Mouse (Mus musculus): ENCODE data around the gene Rpl36al. TPM values are rescaled to one million over a fixed set of nuclear protein-coding genes. Genes with fewer than 3 reads are reported as not detected.

The Rpl36al gene
- polyA plus RNA-seq, 1 experiment from 2014 or later = 471 TPM

DNA sequence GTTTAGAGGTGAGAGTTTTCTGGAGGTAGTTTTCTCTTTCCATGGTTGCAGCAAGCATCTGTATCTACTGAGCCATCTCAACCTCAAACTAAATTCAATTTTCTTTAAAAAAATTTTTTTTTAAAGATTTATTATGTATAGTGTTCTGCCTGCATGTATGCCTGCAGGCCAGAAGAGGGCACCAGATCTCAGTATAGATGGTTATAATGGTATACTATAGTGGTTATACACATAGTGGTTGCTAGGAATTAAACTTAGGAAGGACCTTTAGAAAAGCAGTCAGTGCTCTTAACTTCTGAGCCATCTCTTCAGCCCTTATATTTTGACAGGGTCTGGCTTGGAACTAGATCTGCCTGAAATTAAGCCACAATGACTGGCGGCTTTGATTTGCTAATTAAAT, 6.6 kb upstream of the Rpl36al start:
- ATAC-seq (ENCODE audit: extremely low read depth, insufficient number of reproducible peaks, low FRiP score, low TSS enrichment) = no peak
- no peak overlapping the region for H3K9ac ChIP-seq
- no peak overlapping the region for H3K4me3 ChIP-seq
- no peak overlapping the region for H3K4me2 ChIP-seq
- WGBS = 98% methylated on average over 1 of the region's 1 CpGs
- H3K9me3 ChIP-seq = no peaks in the 10 kb centered on the region
- H3K4me1 ChIP-seq = peaks cover 16% of the 10 kb centered on the region
- H3K27me3 ChIP-seq (replicated peaks) = no peaks in the 10 kb centered on the region
- H3K36me3 ChIP-seq = peaks cover 60% of the 10 kb centered on the region
- H3K27ac ChIP-seq (replicated peaks) = peak overlapping the region; percentile 50; the same call in 1 of the 2 replicates

DNA sequence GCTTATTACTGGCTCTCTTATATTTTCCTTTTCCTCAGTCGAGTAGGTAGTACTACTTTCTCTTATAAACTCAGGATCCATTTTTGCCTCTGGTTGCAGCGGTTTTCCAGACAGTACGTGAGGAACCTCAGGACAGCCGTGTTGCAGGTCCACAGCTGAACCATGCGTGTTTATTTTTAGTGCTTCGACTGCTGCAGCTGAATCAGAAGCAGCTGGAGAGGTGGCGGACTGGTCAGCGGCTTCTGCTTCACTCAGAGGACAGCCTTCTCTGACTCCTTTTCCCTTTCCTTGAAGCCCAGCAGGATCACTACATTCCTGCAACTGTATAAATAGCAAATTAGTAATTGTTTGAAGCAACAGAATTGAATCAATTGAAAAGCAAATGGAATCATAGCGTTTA, 6.2 kb upstream of the Rpl36al start:
- Histone ChIP-seq H3K4me3 (no peak overlapping the region), H3K36me3 (peaks cover 61% of the 10 kb centered on the region), H3K27ac (replicated peaks) (peak overlapping the region; percentile 50), H3K4me1 (peaks cover 17% of the 10 kb centered on the region), H3K9me3 (no peaks in the 10 kb centered on the region), H3K9ac (no peak overlapping the region), H3K4me2 (no peak overlapping the region), H3K27me3 (replicated peaks) (no peaks in the 10 kb centered on the region)
- no peak for ATAC-seq (ENCODE audit: extremely low read depth, insufficient number of reproducible peaks, low FRiP score, low TSS enrichment)
- 68% methylated on average over 9 of the region's 9 CpGs for WGBS

- 0 out of 2 replicates have a peak overlapping the region, but pooled peaks have one; percentile 1 for H3K4me3 ChIP-seq
- H3K9me3 ChIP-seq = no peaks in the 10 kb centered on the region
- H3K36me3 ChIP-seq = peaks cover 51% of the 10 kb centered on the region
- no peaks in the 10 kb centered on the region for H3K27me3 ChIP-seq (replicated peaks)
- peak overlapping the region; percentile 47; the same call in 1 of the 2 replicates for H3K9ac ChIP-seq
- peak overlapping the region; percentile 36 for H3K4me2 ChIP-seq
- no peak overlapping the region for H3K27ac ChIP-seq (replicated peaks)
- WGBS = 68% methylated on average over 5 of the region's 5 CpGs
- ATAC-seq (ENCODE audit: extremely low read depth, insufficient number of reproducible peaks, low FRiP score, low TSS enrichment) = no peak
- H3K4me1 ChIP-seq = peaks cover 25% of the 10 kb centered on the region
Observed at GRCm38 (mm10) chr12:69186811-69187471, 3.1 kb upstream of the Rpl36al start.

GRCm38 (mm10) chr12:69185371-69185770, 1.5 kb upstream of the Rpl36al start:
- Histone ChIP-seq H3K4me1 (peaks cover 25% of the 10 kb centered on the region), H3K4me3 (peak overlapping the region; percentile 84), H3K36me3 (peaks cover 49% of the 10 kb centered on the region), H3K9ac (peak overlapping the region; percentile 94), H3K27me3 (replicated peaks) (no peaks in the 10 kb centered on the region), H3K9me3 (no peaks in the 10 kb centered on the region), H3K4me2 (peak overlapping the region; percentile 90), H3K27ac (replicated peaks) (peak overlapping the region; percentile 91; the same call in 1 of the 2 replicates)
- WGBS = 67% methylated on average over 7 of the region's 7 CpGs
- no peak for ATAC-seq (ENCODE audit: extremely low read depth, insufficient number of reproducible peaks, low FRiP score, low TSS enrichment)

DNA sequence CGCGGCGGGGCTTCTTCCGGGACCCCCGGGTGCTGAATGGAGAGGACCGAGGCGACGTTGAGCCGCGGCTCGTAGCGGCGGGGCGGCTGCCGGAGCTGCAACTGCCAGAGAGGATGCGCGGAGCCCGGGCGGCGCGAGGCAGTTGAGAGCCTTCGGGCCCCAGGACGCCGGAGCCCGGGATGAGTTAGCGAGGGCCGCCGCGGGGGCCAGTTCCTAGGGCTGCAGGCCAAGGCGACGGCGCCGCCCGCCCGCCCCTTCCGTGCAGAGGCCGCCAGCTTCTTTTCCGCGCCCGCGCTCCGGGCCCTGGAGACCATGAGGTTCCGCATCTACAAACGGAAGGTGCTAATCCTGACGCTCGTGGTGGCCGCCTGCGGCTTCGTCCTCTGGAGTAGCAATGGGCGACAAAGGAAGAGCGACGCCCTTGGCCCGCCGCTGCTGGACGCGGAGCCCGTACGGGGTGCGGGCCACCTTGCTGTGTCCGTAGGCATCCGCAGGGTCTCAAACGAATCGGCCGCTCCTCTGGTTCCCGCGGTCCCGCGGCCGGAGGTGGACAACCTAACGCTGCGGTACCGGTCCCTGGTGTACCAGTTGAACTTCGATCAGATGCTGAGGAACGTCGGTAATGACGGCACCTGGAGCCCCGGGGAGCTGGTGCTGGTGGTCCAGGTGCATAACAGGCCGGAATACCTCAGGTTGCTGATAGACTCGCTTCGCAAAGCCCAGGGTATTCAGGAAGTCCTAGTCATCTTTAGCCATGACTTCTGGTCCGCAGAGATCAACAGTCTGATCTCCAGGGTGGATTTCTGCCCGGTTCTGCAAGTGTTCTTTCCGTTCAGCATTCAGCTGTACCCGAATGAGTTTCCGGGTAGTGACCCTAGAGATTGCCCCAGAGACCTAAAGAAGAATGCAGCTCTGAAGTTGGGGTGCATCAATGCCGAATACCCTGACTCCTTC, 736 bp upstream of the Rpl36al start:
- Histone ChIP-seq H3K4me3 (peak overlapping the region; percentile 84), H3K36me3 (peaks cover 42% of the 10 kb centered on the region), H3K27ac (replicated peaks) (peak overlapping the region; percentile 91), H3K9ac (peak overlapping the region; percentile 94), H3K4me2 (peak overlapping the region; percentile 90), H3K9me3 (no peaks in the 10 kb centered on the region), H3K4me1 (peaks cover 25% of the 10 kb centered on the region), H3K27me3 (replicated peaks) (no peaks in the 10 kb centered on the region)
- 2% methylated on average over 86 of the region's 86 CpGs for WGBS
- peak; percentile 53 for ATAC-seq (ENCODE audit: extremely low read depth, insufficient number of reproducible peaks, low FRiP score, low TSS enrichment)

- Histone ChIP-seq H3K4me1 (peaks cover 19% of the 10 kb centered on the region), H3K9ac (no peak overlapping the region), H3K27ac (replicated peaks) (no peak overlapping the region), H3K9me3 (no peaks in the 10 kb centered on the region), H3K4me3 (no peak overlapping the region), H3K4me2 (no peak overlapping the region), H3K27me3 (replicated peaks) (no peaks in the 10 kb centered on the region), H3K36me3 (peaks cover 30% of the 10 kb centered on the region)
- ATAC-seq (ENCODE audit: extremely low read depth, insufficient number of reproducible peaks, low FRiP score, low TSS enrichment) = no peak
- WGBS = 90% methylated on average over 4 of the region's 4 CpGs
Observed at GRCm38 (mm10) chr12:69181800-69182199, 2.1 kb downstream of the Rpl36al start.

- Histone ChIP-seq H3K4me1 (peaks cover 4% of the 10 kb centered on the region; the same call in 1 of the 2 replicates), H3K4me2 (no peak overlapping the region), H3K4me3 (no peak overlapping the region), H3K9ac (no peak overlapping the region), H3K27me3 (replicated peaks) (no peaks in the 10 kb centered on the region), H3K9me3 (no peaks in the 10 kb centered on the region), H3K36me3 (peaks cover 45% of the 10 kb centered on the region), H3K27ac (replicated peaks) (no peak overlapping the region)
- WGBS = 66% methylated on average over 12 of the region's 12 CpGs
- no peak for ATAC-seq (ENCODE audit: extremely low read depth, insufficient number of reproducible peaks, low FRiP score, low TSS enrichment)
Observed at GRCm38 (mm10) chr12:69179371-69179770, 4.5 kb downstream of the Rpl36al start.

DNA sequence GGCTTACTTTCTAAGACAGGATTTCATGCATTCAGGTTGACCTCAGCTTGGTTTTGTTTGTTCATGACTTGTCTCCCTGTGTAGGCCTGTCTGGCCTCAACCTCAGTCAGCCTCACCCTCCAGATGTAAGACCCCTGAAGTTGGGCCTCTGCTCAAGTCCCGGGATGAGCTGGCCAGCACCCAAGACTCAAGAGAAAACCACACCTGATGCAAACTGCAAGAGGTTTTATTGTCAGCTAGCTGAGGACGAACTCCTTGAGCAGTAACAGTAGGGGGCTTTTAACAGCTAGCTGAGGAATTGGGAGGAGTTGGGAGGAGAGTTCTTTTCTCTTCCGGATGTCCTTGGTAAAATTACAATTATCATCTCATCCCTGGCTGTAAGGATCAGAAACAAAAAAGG, 6.4 kb downstream of the Rpl36al start:
- Histone ChIP-seq H3K27ac (replicated peaks) (no peak overlapping the region), H3K4me2 (no peak overlapping the region), H3K4me3 (no peak overlapping the region), H3K4me1 (no peaks in the 10 kb centered on the region), H3K9me3 (no peaks in the 10 kb centered on the region), H3K9ac (no peak overlapping the region), H3K27me3 (replicated peaks) (no peaks in the 10 kb centered on the region), H3K36me3 (peaks cover 57% of the 10 kb centered on the region)
- WGBS = 86% methylated on average over 3 of the region's 3 CpGs
- ATAC-seq (ENCODE audit: extremely low read depth, insufficient number of reproducible peaks, low FRiP score, low TSS enrichment) = no peak

DNA sequence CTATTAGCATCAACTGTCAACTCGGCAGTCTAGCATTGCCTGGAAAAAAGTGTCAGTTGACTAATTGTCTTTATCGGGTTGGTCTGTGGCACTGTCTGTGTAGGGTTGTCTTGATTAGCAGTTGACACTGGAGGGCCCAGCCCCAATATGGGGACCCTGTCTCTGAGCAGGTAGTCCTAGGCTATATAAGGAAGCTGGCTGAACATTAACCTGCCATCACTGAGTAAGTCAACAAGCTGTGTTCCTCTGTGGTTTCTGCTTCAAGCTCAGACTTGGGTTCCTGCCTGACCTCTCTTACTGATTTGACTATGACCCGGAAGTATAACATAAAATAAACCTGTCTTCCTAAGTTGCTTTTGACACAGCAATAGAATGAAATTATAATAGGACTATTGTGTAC, 7.9 kb downstream of the Rpl36al start:
- Histone ChIP-seq H3K4me2 (no peak overlapping the region), H3K27ac (replicated peaks) (no peak overlapping the region), H3K27me3 (replicated peaks) (no peaks in the 10 kb centered on the region), H3K4me1 (no peaks in the 10 kb centered on the region), H3K4me3 (no peak overlapping the region), H3K9me3 (no peaks in the 10 kb centered on the region), H3K36me3 (peaks cover 53% of the 10 kb centered on the region), H3K9ac (no peak overlapping the region)
- WGBS = 82% methylated on average over 3 of the region's 3 CpGs
- ATAC-seq (ENCODE audit: extremely low read depth, insufficient number of reproducible peaks, low FRiP score, low TSS enrichment) = no peak

GRCm38 (mm10) chr12:69171307-69171706, 12.6 kb downstream of the Rpl36al start:
- Histone ChIP-seq H3K4me1 (peaks cover 17% of the 10 kb centered on the region), H3K9ac (no peak overlapping the region), H3K36me3 (peaks cover 38% of the 10 kb centered on the region), H3K4me2 (no peak overlapping the region), H3K27ac (replicated peaks) (no peak overlapping the region), H3K9me3 (no peaks in the 10 kb centered on the region), H3K4me3 (no peak overlapping the region), H3K27me3 (replicated peaks) (no peaks in the 10 kb centered on the region)
- no peak for ATAC-seq (ENCODE audit: extremely low read depth, insufficient number of reproducible peaks, low FRiP score, low TSS enrichment)
- WGBS = 95% methylated on average over 2 of the region's 2 CpGs

DNA sequence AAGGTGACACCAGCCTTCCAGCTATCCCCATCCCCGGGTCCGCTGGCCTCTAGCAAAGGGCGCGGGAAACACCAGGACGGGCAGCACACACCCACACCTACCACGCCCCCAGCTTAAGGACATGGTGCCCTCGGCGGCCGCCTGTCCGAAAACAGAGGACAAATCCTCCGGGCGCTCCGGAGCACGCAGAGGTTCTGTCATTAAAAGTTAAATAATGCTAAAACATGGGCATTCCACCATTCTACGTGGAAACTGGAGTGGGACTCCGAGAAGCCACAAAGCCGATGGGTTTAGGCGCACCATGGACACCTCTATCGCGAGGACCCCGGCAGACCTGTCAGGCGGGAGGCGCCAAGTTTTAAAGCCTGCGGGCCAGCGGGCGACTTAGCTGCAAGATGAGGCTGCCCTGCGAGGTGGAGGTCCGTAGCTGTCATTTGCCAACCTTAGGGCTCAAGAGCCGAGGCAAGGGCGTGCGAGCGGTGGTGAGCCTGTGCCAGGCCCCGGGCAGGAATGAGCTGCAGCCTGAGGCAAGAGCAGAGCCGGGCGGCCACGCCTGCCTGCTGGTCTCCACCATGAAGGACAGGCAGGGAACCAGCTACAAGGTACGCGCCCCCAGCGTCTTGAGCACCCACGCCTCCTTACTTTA, 15.3 kb downstream of the Rpl36al start, which contains the start of gene Lrr1:
Gene Lrr1 (plus strand): TSS at position 354 of the 646 bp plus-strand sequence.
- Histone ChIP-seq H3K4me3 (peak within 1 kb of the TSS; percentile 72), H3K36me3 (peaks cover 20% of the 10 kb centered on the region), H3K27me3 (replicated peaks) (no peaks in the 10 kb centered on the region), H3K4me2 (peak within 1 kb of the TSS; percentile 79), H3K27ac (replicated peaks) (peak within 1 kb of the TSS; percentile 64), H3K9ac (peak within 1 kb of the TSS; percentile 84), H3K4me1 (peaks cover 17% of the 10 kb centered on the region), H3K9me3 (no peaks in the 10 kb centered on the region)
- ATAC-seq (ENCODE audit: extremely low read depth, insufficient number of reproducible peaks, low FRiP score, low TSS enrichment) = peak; percentile 80; the same call in 1 of the 2 replicates
- under 1% methylated on average over 40 of the region's 40 CpGs for WGBS

Measured in heart, embryonic 13.5 days (tissue).